Mouse (Mus musculus) ES-CJ7 (cell line): ENCODE measurements around the gene Prss56.

Experiments
- DNase-seq: peaks from one replicate; pipeline ENCODE4 v3.0.0; 2011; ENCODE audit warnings: low read depth, low spot score

The Prss56 gene

DNA sequence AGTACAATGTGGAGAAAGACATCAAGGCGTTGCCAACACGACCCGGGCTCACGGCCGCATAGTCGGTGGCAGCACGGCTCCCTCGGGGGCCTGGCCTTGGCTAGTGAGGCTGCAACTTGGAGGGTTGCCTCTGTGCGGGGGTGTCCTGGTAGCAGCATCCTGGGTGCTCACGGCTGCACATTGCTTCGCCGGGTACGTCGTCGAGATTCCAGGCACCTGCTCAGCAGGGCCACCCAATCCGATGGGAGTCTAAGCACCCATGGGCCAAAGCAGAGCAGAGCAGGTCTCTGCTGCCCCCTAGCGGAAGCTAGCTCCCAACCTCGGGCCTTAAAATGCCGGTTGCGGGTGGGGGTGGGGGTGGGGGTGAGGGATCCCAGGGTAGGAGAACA, 1.6 kb downstream of the Prss56 start:
- DNase-seq, result peak; percentile 78

DNA sequence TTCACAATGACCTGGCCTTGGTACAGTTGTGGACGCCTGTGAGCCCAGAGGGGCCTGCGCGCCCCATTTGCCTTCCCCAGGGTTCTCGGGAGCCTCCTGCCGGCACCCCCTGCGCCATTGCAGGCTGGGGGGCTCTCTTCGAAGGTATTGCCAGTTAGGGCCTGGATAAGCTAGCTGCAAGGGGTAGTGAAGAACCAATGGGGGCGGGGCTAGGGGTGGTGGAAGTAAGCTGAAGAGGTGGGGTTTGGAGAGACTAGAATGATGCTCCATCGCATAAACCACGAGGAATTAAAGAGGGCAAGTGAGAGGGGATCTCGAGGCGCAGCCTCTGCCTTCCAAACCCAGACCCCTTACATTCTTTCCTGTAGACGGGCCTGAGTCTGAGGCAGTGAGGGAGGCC, 2.4 kb downstream of the Prss56 start:
- no peak for DNase-seq

DNA sequence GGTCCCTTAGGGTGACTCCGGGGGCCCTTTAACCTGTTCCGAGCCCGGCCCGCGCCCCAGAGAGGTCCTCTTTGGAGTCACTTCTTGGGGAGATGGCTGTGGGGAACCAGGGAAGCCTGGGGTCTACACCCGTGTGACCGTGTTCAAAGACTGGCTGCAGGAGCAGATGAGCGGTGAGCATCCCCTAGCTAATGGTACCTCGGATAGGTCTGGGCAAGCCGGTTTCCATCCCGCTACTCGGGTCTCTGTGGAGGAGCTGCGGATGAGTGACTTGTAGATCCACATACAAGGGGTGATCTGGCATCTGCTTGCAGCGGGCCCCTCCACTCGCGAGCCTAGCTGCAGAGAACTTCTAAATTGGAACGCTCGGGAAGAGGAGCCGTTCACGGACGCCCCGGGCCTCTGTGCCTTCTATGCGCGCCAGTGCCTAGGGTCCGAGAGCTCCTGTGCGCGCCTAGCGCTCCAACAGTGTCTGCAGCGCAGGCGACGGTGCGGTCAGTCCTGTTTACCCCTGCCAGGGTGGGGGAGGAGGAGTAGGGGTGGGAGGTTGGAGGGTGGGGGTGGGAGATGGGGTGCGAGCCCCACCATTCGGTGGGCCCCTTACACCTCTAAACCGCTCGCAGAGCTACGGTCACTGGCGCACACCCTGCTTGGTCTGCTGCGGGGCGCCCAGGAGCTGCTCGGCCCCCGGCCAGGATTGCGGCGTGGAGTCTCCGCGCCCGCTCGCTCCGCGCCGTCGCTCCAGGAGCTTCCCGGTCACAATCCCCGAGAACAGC, 3.3 kb downstream of the Prss56 start:
- no peak for DNase-seq

DNA sequence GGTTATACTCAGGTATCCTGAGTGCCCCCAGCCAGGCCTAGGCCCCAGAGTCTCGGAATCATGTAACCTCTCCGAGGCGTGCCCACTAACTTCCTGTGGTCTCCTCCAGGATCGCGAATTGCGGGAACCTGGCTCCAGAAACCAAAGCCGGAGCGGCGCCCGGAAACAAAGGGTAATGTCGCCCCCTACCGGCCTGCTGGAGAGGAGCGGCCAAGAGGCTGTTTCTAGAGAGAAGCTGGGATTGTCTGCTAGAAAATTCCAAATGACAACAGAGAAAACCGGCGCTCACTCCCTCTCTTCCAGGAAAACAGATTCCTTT, 3.9 kb downstream of the Prss56 start:
- peak; percentile 82 for DNase-seq

DNA sequence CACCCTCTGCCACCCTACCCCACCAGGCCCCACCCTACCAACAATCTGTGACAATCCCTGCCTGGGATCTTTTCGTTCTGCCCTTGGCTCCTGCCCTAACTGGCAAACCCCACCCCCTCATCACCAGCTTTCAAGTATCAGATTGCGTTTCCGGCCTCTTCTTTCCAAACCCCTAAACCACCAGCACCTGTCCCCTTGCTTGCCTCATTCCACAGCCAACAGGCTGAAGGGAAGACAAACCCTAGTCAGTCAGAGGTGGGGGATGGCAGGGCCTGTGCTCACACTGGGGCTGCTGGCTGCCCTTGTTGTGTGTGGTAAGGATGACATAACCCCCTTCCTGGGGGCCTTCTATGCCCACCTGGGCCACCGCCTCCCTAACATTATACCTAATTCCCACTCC, 7.3 kb downstream of the Prss56 start, which contains the start of gene Chrnd:
Gene Chrnd, plus strand, starts transcription at position 179 of the 400 bp plus-strand sequence.
- DNase-seq, result peak; percentile 55

DNA sequence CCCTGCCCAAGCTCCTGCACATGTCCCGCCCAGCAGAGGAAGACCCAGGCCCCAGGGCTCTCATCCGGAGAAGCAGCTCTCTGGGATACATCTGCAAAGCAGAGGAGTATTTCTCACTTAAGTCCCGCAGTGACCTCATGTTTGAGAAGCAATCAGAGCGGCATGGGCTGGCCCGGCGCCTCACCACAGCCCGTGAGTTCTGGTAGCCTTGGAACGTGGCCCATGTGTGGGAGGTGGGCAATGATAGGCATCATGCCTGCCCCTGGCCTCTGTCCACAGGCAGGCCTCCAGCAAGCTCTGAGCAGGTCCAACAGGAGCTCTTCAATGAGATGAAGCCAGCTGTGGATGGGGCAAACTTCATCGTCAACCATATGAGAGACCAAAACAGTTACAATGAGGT, 14.2 kb downstream of the Prss56 start:
- no peak for DNase-seq

DNA sequence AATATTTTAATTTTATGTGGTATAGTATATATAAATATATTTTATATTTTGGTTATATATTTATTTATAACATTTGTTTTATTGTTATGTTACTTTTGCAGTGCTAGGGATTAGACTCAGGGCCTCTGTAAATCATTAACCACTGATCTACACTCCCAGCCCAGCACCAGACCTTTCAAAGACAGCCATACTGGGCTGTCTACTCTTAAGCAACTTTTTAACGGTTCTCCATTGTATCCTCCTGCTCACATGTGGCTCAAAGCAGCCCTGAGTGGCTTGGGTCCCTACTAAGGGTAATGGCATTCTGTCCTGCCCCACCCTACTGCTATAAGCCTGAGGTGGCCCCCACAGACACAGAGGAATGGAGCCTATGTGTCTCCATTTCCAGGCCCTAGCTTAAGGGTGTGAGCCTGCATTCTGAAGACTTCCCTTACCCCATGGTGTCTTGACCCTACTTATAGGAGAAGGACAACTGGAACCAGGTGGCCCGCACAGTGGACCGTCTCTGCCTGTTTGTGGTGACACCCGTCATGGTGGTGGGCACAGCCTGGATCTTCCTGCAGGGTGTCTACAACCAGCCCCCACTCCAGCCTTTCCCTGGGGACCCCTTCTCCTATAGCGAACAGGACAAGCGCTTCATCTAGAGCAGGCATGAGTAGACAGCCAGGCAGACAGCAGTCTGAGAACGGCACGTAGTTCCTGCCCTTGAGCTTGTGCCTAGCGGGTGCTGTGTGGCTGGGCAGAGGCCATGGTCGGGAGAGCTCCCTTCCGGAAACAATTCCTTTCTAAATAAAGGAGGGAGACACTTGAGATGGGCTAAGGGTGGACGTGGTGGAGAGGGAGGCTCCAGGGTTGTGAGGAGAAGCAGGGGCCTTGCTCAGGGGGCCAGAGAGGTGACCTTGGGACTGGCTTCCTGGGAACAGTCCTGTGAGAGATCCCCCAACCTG, 15.3 kb downstream of the Prss56 start:
- no peak for DNase-seq

DNA sequence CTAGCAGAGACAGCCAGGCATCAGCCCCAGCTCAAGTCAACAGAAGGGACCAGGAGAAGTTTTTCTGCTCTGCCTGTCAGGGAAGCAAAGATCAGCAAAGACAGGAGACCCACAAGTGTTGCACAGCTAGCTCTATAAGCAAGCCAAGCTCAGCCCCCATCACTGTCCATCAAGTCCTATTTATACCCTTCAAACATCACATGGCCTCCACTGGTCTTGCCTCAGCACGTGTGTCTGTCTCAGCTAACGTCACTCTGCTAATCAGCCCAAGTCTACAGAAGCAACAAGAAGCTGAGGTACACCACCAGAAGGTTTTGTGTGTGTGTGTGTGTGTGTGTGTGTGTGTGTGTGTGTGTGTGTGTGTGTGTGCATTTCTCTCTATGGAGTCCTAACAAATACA, 17.7 kb downstream of the Prss56 start:
- no peak for DNase-seq

DNA sequence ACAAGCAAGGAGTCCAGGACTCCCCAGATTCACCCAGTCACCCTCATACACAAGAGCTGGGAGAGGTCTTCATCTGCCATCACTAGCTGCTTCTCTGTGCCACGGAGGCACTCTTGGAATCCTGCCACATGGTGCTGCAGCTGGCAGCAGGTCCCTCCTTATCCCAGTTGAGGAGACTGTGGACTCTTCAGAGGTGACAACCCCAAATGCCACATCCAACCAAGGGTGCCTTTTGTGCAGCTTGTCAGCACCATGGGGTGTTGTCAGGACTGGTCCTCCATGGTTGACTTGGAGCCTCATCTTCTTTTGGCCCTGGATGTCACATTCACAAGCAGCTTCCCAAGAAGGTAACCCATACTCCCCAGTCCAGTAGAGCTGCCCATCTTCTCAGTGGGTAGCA, 18.7 kb downstream of the Prss56 start:
- DNase-seq, result no peak

DNA sequence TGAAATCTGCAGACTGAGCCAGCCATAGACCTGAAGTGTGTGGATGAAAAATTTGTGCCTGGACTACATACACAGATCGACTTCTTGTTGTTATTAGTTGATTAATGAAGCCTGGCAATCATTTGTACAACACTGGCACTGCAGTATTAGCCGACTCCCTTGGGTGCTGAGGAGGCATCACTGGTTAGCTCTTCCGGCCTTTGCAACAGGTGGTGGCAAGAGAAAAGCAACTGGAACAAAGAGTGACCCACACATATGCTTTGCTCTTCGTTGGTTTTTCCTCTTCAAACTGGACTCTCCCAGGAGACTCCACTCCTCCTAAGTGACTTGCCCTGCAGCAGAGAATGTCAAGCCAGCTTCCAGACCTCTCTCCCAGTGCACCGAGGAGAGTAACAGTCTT, 20.7 kb downstream of the Prss56 start:
- DNase-seq, result no peak

DNA sequence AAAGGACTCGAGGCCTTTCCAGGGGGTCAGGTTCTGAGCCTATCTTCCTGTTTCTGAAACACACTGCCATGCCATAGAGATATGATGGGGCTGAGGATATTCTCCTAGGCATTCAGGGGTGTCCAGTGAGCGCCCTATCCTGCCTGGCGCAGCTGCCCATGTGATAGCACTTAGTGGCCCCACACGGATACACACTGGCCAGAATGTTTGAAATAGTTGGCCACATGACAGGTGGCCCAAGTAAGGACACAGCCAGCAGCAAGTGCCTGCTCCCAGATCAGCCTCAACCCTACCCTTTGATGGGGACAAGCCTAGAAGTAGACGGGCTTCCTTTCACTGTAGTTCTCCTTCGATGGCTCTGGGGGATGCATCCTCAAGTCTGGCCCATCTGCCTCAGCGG, 21.4 kb downstream of the Prss56 start, which contains the start of gene Chrng:
Gene Chrng, plus strand, starts transcription at position 193 of the 400 bp plus-strand sequence.
- no peak for DNase-seq

DNA sequence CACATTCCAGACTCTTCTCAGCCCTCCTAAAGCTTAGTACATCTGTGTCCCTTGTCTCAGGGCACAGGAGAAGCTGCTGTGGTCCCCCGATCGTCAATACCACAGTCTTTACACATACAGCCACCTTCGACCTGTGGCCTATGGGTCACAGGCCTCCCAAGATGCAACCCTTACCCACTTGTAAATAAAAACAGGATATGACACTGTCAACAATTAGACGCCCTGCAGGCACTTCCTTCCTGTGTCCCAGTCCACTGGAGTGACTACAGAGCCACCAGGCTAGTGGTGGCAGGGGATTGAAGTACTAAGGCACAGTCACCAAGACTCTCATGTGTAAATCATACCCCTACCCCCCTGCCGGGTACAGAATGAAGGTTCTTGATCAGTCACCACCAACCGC, 21.9 kb downstream of the Prss56 start:
- no peak for DNase-seq

DNA sequence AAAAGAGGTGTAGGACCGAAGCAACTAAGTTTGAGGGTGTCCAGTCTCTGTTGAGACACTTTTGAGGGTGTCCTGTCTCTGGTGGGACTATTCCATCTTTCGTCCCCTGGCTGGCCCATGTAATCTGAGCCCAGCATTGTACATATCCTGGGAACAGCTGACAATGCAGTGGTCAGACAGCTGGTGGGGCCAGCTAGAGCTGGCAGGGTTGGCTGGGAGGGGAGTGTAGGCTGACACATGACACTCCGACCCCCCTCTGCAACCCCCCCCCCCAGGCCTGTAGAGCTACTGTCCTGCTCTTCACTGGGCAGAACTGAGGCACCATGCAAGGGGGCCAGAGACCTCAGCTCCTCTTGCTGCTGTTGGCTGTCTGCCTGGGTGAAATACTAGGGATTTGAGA, 22.4 kb downstream of the Prss56 start:
- no peak for DNase-seq

DNA sequence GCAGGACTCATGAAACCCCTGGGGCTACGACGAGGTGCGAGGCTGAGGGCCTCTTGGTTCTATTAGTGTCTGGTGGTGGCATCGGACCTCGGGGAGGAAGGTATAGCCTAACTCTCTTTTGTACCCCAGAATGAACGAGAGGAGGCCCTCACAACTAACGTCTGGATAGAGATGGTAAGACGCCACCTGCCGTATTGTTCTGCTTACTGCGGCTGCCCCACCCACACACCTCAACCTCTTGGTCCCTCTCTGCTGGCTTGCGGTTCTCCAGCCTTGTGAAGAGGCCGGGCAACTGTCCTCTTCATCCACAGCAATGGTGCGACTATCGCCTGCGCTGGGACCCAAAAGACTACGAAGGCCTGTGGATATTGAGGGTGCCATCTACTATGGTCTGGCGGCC, 23.2 kb downstream of the Prss56 start:
- DNase-seq, result peak; percentile 69

DNA sequence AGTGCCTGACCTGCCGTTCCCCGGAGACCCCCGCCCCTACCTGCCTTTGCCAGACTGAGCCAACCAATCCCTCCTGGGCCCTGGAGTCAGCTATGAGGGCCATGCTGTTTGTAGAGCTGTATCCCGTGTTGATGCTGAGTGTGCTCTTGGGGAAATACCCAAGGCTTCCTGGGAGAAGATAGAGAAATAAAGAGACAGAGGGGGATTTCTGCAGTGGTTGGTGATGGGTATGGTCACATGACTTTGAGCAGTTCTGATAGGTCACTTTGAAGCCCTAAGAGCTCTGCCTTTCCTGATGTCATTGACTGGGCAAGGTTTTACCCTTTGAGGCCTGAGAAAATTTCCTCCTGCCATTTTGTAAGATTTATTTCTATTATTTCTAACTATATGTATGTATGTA, 28.3 kb downstream of the Prss56 start:
- no peak for DNase-seq

DNA sequence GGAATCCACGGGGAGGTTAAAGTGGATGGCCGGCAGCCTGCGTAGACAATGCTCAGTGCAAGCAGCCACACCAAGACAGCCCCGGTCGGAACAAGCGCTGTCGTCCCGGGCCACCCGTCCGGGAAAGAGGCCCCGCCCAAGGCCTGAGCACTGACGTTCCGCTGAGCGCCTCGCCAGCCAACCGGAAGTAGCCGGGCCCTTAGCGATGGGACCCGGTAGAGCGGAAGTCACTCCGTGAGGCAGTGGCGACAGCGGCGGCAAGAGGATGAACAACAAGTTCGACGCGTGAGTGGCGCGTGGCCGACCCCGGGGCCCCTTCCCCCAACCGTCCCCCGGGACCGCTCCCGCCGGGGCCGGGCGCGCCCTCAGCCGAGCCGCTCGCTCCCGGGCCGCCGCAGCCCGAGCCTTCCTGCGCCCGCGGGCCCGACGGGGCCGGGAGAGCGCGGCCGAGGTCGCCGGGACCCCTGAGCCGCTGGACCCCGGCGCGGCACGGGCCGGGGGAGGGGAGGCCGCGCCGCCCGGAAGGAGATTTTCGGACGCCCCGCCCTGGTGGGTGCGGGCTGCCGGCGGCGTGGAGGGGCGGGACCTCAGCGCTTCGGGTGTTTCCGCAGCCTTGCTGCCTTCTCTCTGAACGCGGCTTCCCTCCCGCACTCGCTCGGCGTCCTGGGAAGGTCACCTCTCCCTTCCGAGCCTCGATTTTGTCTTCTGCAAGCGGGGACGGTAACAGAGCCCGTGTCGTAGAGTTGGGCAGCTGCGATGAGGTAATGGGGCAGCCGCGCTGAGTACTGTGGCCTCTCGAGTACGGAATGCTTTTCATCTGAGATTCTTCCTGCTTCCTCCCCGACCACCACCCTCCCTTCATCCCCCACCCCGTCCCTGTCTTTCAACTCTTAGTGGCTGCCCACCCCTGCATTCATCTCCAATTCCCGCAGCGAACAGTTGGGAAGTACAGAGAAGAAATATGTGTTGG, 30.9 kb downstream of the Prss56 start, which contains the start of gene Eif4e2:
Gene Eif4e2, plus strand, starts transcription at position 180 of the 970 bp plus-strand sequence.
- DNase-seq, result peak; percentile 98

DNA sequence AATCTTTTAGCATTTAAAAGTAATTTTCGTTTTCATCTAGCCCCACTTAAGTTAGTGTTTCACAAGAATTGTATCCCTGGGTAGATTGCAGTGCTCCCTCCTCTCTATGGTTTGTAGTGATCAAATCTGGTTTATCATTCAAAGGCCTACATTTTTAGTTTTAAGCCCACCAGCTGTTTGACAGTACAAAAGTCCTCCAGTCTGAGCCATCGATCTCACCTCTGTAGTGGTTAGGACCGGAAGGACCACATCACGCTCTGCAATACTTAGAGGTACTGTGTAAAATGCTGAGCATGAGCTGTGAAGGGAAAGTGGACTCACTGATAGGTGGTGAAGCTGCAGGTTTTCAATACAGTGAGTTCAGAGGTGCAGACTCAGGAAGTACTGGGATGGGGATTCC, 31.6 kb downstream of the Prss56 start:
- DNase-seq, result no peak

DNA sequence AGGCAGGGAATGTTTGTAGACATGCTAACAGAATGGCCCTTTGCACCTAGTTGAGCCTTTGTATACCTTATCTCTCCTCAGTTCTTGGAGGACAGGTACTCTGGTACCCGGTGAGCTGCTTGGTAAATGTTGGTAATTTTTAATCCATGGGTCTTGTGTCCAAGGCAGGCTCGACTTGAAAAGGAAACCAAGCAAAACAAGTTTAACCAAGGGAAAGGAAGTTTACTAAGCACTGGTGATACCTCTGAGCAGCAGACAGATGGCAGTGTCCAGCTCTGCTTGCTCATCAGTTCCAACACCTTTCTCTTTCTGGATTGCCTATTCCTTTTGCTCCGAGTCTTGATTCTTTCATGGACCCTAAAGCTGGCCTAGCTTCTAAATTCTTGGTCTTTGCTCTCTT, 34.8 kb downstream of the Prss56 start:
- peak; percentile 79 for DNase-seq

DNA sequence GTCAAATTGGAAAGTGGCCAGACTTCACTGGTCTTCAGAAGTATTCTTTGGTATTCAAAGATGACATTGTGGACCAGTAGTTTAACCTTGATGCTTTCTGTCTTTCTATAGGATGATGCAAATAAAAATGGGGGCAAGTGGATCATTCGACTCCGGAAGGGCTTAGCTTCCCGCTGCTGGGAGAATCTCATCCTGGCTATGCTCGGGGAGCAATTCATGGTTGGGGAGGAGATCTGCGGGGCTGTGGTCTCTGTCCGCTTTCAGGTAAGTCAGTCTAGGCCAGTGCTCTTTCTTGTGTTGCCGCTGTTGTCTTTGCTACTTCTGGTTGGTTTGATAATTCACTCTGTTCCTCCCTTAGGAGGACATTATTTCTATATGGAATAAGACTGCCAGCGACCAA, 42.6 kb downstream of the Prss56 start:
- DNase-seq, result peak; percentile 81

DNA sequence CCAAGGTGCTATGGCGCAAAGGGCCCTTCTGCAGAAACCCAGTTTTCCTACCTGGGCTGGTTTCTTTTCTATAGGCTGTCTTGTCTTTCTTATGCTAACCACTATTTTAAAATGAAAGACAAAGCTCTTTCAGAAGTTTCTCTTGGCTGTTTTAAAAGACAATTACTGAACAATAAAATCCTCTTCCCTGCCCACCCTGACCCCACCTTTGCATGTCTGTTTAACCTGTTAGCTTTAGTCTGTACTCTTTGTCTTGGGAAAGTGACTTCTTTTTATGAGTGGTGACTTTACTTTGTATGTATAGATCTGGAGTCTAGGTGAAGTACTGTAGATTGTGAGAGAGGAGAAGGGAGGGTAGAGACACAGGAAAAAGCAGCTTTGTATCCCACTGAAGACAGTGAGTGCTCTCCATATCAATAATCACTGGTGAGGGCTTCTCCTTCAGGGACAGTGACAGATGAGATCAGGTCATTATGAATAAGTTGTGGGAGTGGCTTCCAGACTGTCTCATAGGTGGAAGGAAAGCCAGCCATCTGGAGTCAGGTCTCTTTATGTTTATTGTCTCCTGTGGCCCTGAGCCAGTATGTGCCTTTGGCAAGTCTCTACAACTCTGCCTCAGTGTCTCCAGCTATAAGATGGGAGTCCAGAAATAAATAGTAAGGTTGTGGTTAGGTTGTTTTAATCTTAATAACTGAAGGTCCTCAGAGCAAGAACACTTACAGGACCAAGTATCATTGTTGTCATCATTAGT, 43.5 kb downstream of the Prss56 start:
- peak; percentile 97 for DNase-seq

DNA sequence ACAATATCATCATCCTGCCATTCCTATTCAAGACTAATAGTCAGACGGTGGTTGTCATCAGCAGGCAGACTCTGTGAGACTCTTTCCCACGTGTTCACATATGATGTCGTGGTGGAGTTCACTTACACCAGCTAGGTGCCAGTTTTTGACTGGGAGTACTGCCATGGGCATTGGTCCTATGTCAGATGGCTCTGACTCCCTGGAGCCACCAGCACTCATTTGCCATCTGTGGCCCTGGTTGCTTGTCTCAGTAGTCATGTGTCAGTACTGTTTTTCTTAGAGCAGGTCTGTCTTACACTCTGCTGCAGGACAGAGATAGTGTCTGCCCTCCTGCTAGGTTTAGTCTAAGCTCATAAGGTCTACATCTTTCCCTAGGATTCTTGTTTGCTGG, 44.0 kb downstream of the Prss56 start:
- peak; percentile 31 for DNase-seq
